Mouse (Mus musculus) heart, adult 2 months (tissue): ENCODE results near the gene Fcrlb.

ENCODE experiments used
- CTCF ChIP-seq: fragments of 200-600 bp; IDR thresholded peaks from 2 replicates; pipeline ENCODE4 v1.8.1; 2022; ENCODE audit warnings: antibody characterized with exemption, mild to moderate bottlenecking, moderate library complexity
- POLR2A ChIP-seq: fragments of 200-500 bp; IDR thresholded peaks from 2 replicates; pipeline ENCODE4 v1.6.1; 2011; ENCODE audit warnings: mild to moderate bottlenecking, low read depth, low read length, control low read depth; ENCODE audit not compliant: insufficient read depth

GRCm38 (mm10) chr1:170875676-170876075 is 37.1 kb downstream of the Fcrlb start:
- no peak for TF ChIP-seq CTCF
- TF ChIP-seq POLR2A, result no peak
